Mouse (Mus musculus): Measurements from ENCODE around the gene Gabrg3.
A peak's percentile ranks its signal among the peaks of the same experiment; 100 is the strongest.
"Not testable (repeated sequence)": the region's sequence is repeated elsewhere in the genome, so short reads cannot be mapped to it uniquely, and the experiment has no call there.

Gene Gabrg3

DNA sequence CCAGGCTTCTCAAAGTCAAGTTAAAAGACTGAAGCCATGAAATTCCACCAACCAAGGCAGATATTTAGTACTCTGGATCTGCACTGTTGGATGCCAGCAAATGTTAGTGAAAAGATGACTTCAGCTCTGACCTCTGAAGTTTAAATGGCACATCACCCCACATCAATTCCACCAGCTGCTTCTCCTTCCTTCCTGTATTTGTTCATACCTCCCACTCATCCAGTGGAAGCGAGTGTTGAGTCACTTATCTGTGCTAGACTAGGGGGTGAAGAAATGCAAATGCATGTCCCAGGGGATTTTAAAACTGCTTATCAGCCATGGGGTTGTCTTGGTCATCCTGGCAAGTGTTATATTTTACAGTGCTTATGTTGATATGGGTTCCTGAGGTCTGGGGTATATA lies 79.7 kb downstream of the Gabrg3 start:
- DNase-seq, result no peak

DNA sequence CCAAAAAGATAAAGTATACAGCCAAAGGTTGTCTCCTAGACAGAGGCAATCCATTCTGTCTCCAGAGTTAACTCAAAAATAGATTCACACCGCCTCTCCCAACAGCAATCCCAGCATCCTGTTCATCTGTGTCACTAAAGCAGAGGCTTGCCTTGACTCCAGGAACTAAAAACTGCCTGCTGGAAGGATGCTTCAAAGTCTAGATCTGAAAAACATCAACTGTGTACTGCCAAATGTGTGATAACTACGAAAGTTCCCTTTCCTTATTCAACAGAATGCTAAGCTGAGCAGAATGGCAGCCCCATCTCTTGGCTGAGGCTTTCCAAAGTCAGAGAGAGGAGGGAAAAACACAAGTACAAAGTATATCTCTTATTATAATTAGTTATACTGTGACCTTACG lies 90.3 kb downstream of the Gabrg3 start:
- DNase-seq, result no peak

DNA sequence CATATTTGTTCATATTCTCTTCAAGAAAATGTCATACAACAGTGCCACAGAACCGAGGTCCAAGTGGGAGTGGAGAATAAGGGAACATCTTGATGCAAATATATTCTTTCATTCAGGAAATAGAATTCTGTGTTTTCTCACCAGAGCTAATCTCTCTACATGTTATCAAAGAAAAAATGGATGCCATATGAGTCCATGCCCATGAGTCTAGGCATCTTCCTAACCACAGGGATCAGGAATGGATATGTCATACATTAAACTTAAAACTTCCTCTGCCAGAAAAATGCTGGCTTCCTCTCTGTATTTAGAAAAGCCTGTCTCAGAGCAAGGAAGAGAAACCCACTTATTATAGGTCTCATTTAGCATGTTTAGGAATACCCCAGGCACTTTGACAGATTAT lies 92.9 kb downstream of the Gabrg3 start:
- no peak for DNase-seq

DNA sequence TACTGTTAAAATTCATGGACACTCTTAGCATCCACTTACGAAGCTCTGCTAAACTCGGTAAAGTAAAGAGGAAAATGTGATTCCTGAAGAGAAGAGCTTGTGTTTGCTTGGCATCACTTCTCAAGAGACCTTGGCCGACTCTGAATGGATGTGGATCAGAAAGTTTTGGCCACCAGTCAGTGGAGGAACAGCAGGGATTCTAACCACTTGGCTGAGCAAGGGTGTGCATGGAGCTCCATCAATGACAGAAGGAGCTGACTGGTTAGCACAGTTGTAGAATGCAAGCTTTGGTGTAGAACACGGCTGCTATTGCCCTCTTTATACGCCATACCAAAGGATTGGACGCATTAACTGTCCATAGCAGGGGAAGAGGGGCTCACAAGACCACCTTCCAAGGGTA lies 93.4 kb downstream of the Gabrg3 start:
- DNase-seq, result peak; percentile 1

DNA sequence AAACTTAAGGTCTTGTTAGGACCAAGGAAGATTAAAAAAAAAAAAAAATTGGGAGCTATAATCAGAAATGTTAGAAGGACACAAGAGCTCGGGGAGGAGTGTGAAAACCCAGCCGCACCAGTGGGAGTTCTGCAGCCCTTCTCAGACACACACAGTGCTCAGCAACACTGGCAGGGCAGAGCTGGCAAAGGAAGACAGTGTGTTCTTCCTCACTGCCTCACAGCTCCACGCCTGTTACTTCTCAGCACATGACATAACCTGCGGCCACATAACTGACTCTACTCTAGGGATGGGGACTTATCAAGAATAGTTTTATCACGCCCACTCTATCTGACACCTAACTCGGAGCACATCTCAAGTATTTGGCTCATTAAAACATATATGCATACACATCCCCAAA lies 103.8 kb downstream of the Gabrg3 start:
- no peak for DNase-seq

DNA sequence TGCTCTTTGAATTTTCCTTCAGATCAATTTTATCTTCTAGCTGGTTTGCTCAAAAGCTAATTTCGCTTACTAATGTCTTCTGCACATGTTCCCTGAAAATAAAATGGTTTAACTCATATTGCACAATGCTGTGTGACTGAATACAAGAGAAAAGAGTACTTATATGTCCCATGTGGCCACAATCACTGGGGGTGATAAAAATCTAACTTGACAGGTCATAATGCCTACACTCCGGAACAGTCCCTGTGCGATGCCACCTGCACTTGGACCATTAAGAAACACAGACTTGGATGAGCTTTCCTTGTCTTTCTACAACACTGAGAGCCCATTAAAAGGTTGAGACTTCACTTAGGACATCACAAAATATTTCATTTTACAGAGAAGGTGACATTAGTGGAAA lies 108.1 kb downstream of the Gabrg3 start:
- no peak for DNase-seq

DNA sequence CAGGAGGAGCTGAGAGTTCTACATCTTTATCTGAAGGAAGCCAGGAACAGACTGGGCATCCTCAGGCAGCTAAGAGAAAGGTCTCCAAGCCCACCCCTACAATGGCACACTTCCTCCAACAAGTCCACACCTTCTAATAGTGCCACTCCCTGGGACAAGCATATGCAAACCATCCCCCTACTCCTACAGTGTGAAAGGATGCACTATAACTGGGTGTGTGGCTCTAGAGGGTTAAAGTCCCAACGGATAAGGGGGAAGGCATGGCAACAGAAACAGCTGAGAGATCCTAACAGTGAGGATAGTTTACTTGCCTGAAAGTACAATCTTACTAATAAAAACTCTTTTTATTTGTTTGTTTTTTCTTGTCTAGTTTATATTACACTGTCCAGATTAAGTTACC lies 126.8 kb downstream of the Gabrg3 start:
- DNase-seq, result no peak

DNA sequence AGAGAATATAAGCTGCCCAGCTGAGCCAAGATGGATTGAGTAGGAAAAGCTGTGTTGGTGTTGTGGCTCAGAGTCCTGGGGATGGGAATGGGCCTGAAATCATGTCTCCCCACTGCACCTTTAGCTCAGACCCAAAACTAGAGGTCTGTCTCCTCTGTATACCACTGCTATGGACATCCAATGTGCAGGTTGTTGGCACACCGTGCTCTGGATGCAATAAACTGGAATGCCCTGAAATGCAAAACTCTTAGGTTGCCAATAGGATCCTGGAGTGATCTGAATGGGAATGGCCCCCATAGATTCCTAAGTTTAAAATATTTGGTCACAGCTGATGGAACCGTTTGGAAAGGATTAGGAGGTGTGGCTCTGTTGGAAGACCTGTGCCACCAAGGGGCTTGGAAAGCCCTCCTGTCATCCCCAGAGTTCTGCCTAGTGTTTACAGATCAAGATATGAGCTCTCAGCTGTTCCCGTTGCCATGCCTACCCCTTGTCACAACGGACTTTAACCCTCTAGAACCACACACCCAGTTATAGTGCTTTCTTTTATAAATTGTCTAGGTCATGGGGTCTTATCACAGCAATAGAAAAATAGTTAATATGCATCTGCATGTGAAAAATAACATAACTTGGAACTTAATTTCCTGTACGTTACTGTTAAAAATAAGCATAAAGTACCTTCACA lies 128.0 kb downstream of the Gabrg3 start:
- DNase-seq, result no peak

DNA sequence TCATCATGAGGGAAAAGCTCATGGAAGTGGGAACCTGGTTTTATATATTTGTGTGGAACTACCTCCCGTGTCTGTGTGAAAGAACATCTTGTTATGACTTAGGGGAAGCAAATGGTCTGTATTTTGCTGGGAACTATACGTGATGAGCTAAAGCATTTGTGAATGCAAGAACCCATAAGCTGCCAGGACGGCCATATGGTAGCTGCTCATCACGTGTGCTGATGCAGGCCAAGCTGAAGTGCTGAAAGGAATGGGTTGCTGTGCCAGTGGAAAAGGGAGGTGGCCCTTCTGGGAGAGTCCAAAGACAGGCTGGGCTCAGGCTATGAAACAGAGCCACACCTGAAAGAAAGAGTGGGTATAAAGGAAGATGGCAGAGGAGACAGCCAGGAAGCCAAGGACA lies 143.0 kb downstream of the Gabrg3 start:
- no peak for DNase-seq

DNA sequence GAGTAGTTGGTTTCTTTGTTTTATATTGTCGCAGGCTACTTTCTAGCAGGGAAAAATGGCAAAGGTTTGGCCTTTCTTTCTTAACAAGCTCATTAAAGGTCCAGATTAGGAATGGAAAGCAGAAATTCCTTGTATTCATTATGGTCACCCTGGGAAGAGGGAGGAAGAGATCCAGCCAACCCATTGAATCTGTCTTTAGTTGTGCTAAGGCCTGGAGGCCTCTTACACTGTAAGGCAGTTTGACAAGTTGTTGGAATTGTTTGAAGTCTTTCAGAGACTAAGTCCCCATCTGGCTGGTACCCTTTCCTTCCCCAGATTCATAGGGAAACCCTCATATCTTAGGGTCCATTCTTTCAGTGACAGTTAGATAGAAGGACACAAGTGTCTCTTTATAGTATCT lies 172.9 kb downstream of the Gabrg3 start:
- DNase-seq, result no peak

DNA sequence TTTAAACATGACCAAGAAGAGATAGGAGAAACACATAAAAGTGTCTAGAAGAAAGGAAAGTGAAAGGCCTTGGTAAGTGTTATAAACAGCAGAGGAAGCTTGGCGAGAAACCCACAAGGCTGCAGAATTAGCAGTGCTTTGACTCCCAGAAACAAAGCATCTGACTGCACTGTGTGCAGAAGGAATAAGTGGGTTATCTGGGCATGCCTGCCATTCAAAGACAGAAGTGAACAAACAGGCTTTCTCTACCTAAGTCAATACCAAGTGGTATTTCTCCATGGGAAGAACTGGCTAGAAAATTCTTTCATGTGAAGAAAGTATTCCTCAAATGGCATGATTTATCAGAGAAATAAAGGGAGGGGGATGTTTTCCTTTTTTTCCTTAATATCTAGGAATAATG lies 201.0 kb downstream of the Gabrg3 start:
- no peak for DNase-seq

DNA sequence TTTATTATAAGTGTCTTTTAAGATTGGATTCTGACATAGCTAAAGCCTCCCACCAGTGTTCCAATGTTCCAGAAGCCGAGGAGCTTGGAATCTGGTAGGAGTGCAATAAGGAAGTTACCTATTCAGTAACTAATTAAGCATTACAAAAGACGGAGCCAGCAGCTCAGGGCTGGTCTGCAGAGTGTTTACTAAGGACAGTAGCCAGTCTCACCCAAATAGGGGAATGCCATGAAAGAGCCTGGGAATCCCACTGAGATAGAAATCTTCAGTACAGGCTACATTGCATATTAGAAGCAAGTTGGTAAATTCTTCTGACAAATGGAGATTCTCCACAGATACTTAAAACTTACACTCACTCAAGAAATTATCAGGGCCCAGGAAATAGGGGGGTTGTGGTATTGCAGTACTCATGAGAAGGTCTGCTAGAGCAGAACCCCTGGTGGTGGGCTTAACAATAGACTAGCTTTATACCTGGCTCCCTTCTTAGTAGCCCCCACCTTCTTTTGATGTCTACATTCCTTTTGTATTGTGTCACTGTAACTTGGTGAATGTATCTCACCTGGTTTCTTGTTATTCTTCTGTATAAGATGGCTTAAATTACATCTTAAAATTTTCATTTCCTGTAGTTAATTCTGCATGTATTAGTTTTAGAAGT lies 211.0 kb downstream of the Gabrg3 start:
- DNase-seq, result not testable (repeated sequence)

DNA sequence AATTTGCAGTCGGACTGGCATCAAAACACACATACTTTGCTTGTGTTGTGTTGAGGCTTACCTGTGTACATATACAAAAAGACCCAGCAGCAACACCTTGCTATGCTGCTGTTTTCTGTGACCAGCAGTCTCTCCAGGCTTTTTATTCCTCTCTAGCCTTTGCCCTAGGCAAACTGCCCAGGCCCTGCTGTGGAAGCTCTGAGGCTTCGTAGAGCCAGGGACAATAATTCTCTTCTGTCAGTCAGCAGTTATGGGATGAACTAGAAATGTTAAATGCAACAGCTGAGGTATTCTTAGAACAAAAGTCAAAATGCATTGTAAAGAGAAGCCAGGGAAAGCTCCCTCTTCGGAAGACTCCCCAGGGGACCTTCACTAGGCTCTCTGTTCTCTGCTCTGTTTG lies 220.1 kb downstream of the Gabrg3 start:
- no peak for DNase-seq

DNA sequence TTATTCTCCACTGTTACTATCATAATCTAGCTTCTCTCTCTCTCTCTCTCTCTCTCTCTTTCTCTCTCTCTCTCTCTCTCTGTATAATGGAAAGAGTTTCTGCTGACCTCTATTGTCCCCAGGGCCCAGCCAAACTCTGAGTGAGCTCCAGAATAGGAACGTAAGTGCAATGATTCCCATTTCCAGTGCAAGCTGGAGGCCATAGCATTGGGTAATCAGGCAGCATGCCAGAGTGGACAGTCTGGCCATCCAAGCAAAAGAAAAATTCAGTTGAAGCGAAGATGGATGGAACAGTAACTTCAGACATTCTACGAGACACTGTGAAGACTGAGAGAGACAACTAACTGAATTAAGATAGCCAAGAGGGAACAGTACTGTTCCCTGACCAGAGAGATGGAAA lies 228.8 kb downstream of the Gabrg3 start:
- no peak for DNase-seq

DNA sequence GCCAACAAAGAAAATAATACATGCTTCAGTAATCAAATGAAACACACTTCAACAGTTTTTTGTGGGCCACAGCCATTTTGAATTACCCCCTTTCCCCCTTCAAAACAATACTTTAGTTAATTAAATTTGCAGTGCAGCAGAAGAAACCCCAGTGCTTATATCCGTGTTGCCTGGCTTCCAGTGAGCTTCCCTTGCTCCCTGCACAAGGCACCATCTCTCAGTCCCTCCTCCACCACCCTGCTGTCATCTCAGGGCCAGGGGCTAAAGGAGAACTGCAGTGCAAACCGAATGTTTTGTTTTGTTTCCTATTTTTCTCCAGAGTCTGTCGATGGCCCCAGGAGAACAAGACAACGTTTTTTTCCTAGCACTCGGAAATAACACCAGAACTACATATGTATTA lies 233.2 kb downstream of the Gabrg3 start:
- DNase-seq, result no peak

DNA sequence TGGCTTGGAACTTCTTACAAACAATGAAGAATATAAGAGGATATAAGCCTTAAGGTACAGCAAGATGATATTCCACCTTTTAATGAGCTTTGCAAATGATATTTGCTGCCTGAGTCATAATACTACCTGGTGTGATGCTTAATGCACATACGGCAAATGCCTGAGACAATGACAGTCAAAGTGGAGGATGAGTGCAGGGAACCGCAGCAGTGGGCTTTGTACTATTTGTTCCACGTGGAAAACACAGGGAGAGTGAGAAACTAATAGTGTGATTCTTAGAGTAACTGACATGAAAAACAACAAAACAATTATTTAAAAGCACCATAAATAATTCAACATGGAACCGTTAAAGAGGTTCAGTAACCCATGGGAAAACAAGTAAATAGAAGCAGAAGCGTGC lies 236.2 kb downstream of the Gabrg3 start:
- DNase-seq, result no peak

DNA sequence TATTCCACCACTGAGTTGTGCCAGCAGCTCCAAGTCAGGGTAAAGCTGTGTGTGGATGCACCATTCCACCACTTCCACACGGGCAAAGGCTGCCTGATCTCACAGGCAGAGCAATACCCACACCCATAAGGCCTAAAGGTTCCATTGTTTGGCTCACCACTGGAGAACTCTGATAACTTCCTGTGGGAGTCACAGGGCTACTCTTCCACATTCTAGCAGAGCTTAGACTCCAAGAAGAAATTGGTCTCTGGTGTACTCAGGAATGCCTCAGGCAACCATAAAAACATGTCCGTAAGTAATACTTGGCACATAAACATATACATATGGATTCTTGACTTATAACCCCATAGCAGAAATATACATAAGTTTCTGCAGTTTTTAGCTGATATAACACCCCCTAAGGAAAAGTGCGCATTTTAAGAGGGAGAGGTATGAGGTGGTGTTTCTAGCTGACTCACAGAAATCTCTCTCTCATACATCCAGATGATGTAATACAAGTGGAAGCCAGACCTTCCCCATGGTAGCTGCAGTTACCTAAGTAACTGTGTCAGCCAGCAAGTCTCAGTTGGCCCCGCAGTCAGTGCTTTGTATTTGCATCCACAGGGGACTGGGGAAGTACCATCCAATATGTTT lies 248.8 kb downstream of the Gabrg3 start:
- DNase-seq, result no peak

DNA sequence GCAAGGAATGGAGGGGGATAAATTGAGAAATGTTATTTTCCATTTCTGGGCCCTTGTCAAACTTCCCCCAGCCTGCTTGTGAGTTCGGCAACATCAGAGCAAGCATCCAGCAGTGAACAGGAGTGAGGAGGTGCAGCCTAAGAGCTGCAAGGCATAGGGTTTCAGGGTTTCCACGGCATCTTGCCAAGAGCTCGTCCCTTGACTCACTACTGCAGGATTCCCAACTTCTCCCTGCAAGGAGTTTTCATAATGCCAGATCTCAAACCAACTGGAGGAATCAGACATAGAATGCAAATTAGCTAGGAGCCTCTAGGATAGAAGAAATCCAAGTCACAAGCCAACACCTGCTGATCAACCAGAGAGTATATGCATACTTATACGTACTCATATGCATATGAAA lies 254.0 kb downstream of the Gabrg3 start:
- DNase-seq, result no peak

DNA sequence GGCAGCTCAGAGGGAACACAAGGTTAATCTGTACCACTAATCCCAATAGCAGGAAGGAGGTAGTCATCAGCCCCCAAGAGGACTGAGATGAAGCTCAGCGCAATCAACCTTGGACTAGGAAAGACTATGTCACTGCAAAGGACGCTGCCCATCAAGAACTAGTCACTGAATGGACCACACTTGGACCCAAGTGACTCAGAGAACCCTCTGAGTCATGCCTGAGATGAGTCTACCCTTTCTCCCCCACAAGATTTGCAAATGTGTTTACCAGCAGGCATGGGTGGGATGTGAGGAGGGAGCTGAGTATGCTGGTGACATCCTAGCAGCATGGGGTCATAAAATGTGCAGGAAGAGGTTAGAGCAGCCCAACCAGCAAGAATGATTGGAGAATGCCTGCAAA lies 254.5 kb downstream of the Gabrg3 start:
- DNase-seq, result no peak

DNA sequence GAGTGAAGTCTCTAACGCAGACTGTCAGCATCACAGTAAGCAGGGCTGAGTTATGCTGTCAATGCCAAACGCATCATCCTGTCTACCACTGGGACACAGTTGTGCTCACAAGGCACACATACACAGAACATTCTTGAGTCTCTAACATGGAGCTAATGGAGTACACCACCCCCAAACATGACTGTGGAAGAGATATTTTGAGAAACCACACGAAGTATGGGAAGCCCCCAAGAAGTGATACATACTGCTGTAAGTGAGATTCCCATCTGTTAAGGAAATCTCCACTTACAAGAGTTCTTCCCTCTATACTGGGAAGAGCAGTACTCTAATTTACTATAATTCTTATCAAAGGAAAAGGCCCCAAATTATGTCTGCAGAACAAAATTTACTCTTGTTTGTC lies 286.9 kb downstream of the Gabrg3 start:
- DNase-seq, result no peak

DNA sequence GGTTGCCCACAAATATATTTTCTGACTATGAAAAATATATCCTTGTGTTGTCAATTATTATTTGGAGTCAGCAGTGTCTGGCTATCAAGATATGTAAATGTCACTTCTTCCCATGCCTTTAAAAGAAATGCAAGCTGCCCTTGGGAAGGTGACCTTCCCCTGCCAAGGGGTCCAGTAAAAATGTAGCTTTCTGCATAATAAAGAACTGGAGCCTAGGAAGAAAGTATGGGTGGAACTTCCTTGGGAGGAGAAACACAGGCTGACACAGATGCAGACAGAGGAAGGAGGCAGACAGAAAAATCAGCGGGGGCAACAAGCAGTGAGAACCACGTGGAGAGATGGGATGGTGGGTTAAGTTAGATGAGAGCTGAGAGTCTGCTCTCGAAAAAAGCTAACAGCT lies 304.9 kb downstream of the Gabrg3 start:
- DNase-seq, result no peak

DNA sequence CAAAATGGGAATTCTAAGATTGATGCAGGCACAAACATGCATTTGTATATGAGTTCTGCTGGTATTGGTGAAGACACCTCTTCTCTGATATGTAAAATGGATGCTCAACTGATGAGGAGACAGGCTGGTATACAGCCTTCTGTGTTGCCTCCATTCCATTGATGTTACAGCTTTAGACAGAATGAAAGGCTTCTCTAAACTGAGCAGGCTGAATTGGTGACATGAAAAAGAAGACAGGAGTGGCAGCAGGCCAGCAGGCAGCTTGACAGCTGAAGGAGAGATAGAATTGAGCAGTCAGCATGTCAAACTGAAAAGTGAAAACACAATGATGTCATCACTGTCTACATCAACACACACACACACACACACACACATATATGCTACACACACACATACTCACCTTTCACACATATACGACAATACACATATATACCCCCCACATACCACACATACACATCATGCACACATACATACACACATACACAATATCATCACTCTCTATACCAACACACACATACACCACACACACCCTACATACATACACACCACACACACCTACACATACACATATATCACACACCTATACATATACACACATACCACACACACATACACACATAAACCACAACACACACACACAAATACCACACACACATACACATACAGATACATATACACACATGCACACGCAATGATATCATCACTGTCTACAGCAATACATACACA lies 315.4 kb downstream of the Gabrg3 start:
- no peak for DNase-seq

DNA sequence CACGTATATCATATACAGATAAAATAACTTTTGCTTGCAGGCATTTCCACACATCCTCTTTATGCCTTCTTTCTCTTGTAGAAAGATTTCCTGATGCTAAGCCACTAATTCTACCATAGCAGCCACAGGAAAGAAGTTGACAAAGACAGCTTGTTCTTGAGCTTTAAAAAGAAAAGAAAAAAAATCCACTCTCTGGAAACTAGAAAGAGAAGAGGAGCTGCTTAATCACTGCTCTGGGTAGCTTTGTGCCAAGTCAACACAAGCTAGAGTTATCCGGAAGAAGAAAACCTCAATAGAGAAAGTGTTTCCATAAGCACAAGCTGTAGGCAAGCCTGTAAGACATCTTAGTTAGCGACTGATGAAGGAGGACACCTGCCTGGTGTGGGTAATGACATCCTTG lies 321.6 kb downstream of the Gabrg3 start:
- no peak for DNase-seq

Data from cerebellum, adult 11 months (tissue).